Mouse (Mus musculus) testis, adult 2 months (tissue): ENCODE data around the gene 4930453N24Rik.

Source experiments
- CTCF ChIP-seq: fragments of 200-500 bp; IDR thresholded peaks from 2 replicates; pipeline ENCODE4 v1.5.1; 2012; ENCODE audit warnings: low read depth, mild to moderate bottlenecking, inconsistent platforms, low read length, moderate library complexity; ENCODE audit not compliant: control insufficient read depth, insufficient read depth, insufficient replicate concordance
- POLR2A ChIP-seq: fragments of 200-500 bp; IDR thresholded peaks from 2 replicates; pipeline ENCODE4 v1.6.1; 2012; ENCODE audit warnings: low read depth, mild to moderate bottlenecking, inconsistent platforms, low read length, moderate library complexity; ENCODE audit not compliant: control insufficient read depth

- TF ChIP-seq CTCF = no peak
- no peak for TF ChIP-seq POLR2A
Measured at GRCm38 (mm10) chr16:64759245-64759626, 11.7 kb downstream of the 4930453N24Rik start.
